Mouse (Mus musculus) cerebellum, adult 2 months (tissue): ENCODE results near the gene Bdh2.

Source experiments
- CTCF ChIP-seq: fragments of 200-500 bp; IDR thresholded peaks from 2 replicates; pipeline ENCODE4 v1.5.1; 2011; ENCODE audit warnings: low read depth, mild to moderate bottlenecking, control low read depth, low read length, moderate library complexity, borderline replicate concordance; ENCODE audit not compliant: insufficient read depth
- POLR2A ChIP-seq: fragments of 200-500 bp; IDR thresholded peaks from 2 replicates; pipeline ENCODE4 v1.6.1; 2011; ENCODE audit warnings: low read length, control low read depth, borderline replicate concordance; ENCODE audit not compliant: insufficient read depth

- TF ChIP-seq CTCF (no peak), POLR2A (no peak)
These were observed 20.8 kb upstream of the Bdh2 start for GRCm38 (mm10) chr3:135260233-135260632.
